Mouse (Mus musculus) brain, embryonic 14.5 days (tissue): Measurements from ENCODE around the gene Mob3c. TPM values are rescaled to one million over a fixed set of nuclear protein-coding genes. Genes with fewer than 3 reads are reported as not detected.

Source experiments
- DNase-seq: peaks from one replicate; pipeline ENCODE4 v3.0.0-alpha.2; 2011; ENCODE audit warnings: low read depth
- CTCF ChIP-seq: fragments of 200-500 bp; IDR thresholded peaks from 2 replicates; pipeline ENCODE4 v1.5.1; 2012; ENCODE audit warnings: inconsistent platforms, mild to moderate bottlenecking, moderate library complexity, borderline replicate concordance; ENCODE audit not compliant: insufficient read depth, insufficient read length; ENCODE audit errors: extremely low read depth
- POLR2A ChIP-seq: fragments of 200-500 bp; IDR thresholded peaks from 2 replicates; pipeline ENCODE4 v1.6.1; 2012; ENCODE audit warnings: mild to moderate bottlenecking, inconsistent platforms, borderline replicate concordance; ENCODE audit not compliant: poor library complexity, insufficient read depth, insufficient read length, severe bottlenecking; ENCODE audit errors: extremely low read depth
- polyA plus RNA-seq: library from polyadenylated mRNA; depleted of rRNA; stranded (reverse); fragments of >200 nt; gene quantifications from 2 replicates; pipeline ENCODE4 v1.2.3, GENCODE M21; 2012

The Mob3c gene
- polyA plus RNA-seq, 1 experiment = 7.7 TPM

- TF ChIP-seq CTCF = no peak
- TF ChIP-seq POLR2A = no peak
- no peak for DNase-seq
Measured at GRCm38 (mm10) chr4:115820199-115820598, 7.7 kb upstream of the Mob3c start.

DNA sequence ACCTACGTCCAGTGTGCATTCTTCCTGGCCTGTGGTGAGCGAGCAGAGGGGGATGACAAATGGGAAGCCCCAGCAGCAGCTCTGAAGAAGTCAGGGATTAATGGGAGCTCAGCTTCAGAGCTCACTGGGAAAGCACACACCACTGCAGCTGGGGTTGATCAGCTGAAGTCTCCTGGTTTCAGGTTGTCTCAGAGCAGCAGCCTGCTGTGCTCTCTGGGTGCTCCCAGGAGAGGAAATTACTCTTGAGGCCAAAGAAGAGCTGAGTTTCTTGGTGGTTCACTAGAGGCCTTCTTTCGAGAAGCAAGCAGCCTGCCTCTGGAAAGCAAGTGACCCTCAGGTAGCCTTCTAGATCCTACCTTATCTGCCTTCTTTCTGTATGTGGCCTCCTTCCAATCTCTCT is 6.9 kb upstream of the Mob3c start:
- no peak for TF ChIP-seq POLR2A
- no peak for TF ChIP-seq CTCF
- no peak for DNase-seq

GRCm38 (mm10) chr4:115821431-115821830 is 6.5 kb upstream of the Mob3c start:
- DNase-seq = no peak
- TF ChIP-seq POLR2A (no peak), CTCF (no peak)

DNA sequence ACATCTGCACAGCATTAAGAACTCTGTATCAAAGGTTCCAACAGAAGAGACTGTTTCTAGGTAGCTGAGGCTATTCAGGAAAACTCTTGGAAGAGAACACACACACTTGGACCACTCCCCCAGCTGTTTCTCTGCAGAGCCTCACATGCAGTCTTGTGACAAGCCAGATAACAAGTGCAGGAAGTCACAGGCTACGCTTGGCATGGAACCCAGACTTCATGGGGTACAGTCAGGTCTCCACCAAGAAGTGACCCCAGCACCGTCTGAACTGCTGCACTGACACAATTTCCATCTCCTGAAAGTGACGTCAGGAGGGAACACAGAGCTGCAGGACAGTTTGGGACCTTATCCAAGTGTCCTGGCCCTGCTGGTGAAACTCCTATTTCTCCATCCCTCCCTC is 6.0 kb upstream of the Mob3c start:
- no peak for DNase-seq
- TF ChIP-seq POLR2A (no peak), CTCF (no peak)

- no peak for TF ChIP-seq POLR2A
- no peak for TF ChIP-seq CTCF
- DNase-seq = no peak
Measured at GRCm38 (mm10) chr4:115824178-115824577, 3.7 kb upstream of the Mob3c start.

DNA sequence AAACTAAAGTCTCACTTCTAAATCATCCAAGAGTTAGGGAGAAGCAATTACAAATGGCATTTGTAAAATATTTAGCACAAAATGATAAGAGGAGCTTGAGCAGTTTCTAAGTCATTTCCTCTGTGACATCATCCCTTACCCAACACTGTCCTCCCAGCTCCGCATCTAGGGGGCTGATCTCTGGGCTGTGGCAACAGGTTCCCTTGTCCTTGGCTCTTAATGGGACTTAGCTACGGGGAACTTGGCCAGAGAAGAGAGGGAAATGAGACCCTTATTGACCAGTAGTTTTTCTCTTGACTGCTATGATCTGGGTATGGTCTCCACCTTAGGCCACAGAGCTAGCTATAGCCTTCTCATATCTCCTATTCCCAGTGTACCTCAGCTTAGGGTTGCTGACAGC is 2.6 kb upstream of the Mob3c start:
- DNase-seq = no peak
- TF ChIP-seq CTCF (no peak), POLR2A (no peak)

- DNase-seq = no peak
- TF ChIP-seq CTCF (no peak), POLR2A (no peak)
Measured at GRCm38 (mm10) chr4:115827066-115827465, 826 bp upstream of the Mob3c start.

DNA sequence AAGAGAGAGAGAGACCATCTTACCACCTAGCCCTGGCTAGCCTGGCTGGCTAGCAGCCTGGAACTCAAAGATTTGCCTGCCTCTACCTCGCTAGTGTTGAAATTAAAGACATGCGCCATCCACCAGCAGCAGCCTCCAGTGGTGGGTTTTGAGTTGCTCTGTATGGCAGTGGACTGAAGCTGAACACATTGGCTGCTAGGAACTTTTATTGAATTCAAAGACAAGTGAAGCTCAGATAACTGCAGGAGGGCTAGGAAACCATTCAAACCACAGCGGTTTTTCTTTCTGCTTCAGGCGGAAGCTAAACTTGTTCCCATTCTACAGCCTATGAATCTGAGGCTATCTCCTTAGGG is 381 bp upstream of the Mob3c start:
- TF ChIP-seq POLR2A (no peak), CTCF (peak; percentile 4; the same call in 1 of the 2 replicates)

DNA sequence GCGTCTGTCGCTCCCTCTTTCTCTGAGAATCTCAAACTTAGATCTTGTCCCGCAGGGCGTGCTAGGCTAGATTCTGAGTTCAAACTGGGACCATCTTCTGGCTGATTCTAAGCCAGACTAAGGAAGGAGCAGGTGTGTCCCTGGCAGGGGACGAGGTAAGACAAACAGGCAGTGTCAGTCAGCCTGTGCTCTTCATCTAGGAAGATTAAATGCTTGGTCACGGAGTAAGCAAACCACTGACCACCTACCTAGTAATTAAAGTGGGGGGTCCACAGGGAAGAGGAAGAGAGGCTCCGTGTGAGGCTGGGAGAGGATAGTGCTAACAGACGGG is 645 bp downstream of the Mob3c start:
- TF ChIP-seq POLR2A = no peak
- no peak for TF ChIP-seq CTCF
- no peak for DNase-seq

More for the DNA sequence above, 381 bp upstream of the Mob3c start:
- peak; percentile 49 for DNase-seq

DNA sequence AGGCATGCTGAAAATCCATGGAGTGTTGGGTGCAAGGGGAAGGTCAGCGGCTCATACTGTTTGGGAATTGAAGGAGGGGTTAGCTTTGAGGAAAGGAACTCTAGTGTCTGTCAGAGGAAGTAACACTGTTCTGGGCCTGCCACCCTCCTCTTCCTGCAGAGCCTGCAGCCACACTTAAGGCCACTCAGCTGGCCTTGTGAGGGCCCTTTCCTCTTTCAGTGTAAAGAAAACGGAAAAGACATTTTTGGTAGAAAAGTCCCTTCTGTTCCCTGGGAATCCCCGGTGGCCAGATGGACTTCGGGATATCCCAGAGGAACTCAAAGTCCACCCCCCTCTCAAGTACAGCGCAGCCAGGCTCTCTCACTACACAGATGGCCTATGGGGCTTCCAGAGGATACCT is 2.6 kb downstream of the Mob3c start:
- TF ChIP-seq CTCF = no peak
- TF ChIP-seq POLR2A = no peak
- DNase-seq = no peak

DNA sequence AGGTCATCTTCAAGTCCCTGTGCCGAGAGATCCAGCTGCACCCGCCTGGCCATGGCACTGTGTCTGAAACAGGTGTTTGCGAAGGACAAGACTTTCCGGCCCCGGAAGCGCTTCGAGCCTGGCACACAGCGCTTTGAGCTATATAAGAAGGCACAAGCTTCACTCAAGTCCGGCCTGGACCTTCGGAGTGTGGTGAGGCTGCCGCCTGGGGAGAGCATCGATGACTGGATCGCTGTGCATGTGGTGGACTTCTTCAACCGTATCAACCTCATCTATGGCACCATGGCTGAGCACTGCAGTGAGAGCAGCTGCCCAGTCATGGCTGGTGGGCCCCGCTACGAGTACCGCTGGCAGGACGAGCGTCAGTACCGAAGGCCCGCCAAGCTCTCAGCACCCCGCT is 3.3 kb downstream of the Mob3c start:
- TF ChIP-seq CTCF (no peak), POLR2A (no peak)
- DNase-seq = no peak

- no peak for DNase-seq
- TF ChIP-seq CTCF (no peak), POLR2A (no peak)
Measured at GRCm38 (mm10) chr4:115832040-115832439, 4.1 kb downstream of the Mob3c start.

GRCm38 (mm10) chr4:115835576-115835975 is 7.7 kb downstream of the Mob3c start:
- TF ChIP-seq POLR2A = no peak
- no peak for TF ChIP-seq CTCF
- DNase-seq = no peak

- no peak for TF ChIP-seq POLR2A
- no peak for TF ChIP-seq CTCF
- DNase-seq = no peak
Measured at GRCm38 (mm10) chr4:115838196-115838595, 10.3 kb downstream of the Mob3c start.
